Mouse (Mus musculus): Measurements from ENCODE around the gene Ndufs3.

- TF ChIP-seq CHD2 (IDR thresholded peaks at IDR 0.05; ENCODE audit: low read depth, low read length) (no peak), ZNF384 (IDR thresholded peaks at IDR 0.05; ENCODE audit: low read depth, low read length) (no peak), MAFK (IDR thresholded peaks at IDR 0.05; ENCODE audit: insufficient read depth, low read depth, low read length) (no peak)
These were observed 7.0 kb upstream of the Ndufs3 start for GRCm38 (mm10) chr2:90911668-90912067.

All from ES-E14 (cell line).